Mouse (Mus musculus) ES-E14 (cell line): ENCODE measurements around the gene Calhm1.

Experiments used
- CHD2 ChIP-seq: IDR thresholded peaks from 2 replicates; pipeline ENCODE4 v1.6.1; 2014; ENCODE audit warnings: mild to moderate bottlenecking, low read depth, low read length, inconsistent platforms
- HCFC1 ChIP-seq: IDR thresholded peaks from 2 replicates; pipeline ENCODE4 v1.6.1; 2012; ENCODE audit warnings: low read length, inconsistent platforms, borderline replicate concordance; ENCODE audit not compliant: insufficient read depth
- MAFK ChIP-seq: IDR thresholded peaks from 2 replicates; pipeline ENCODE4 v1.6.1; 2014; ENCODE audit warnings: mild to moderate bottlenecking, low read depth, low read length, inconsistent platforms; ENCODE audit not compliant: insufficient read depth
- ZC3H11A ChIP-seq: IDR thresholded peaks from 2 replicates; pipeline ENCODE4 v1.6.1; 2012; ENCODE audit warnings: low read depth, mild to moderate bottlenecking, inconsistent platforms, low read length, borderline replicate concordance
- ZNF384 ChIP-seq: IDR thresholded peaks from 2 replicates; pipeline ENCODE4 v1.6.1; 2012; ENCODE audit warnings: low read depth, low read length, inconsistent platforms

- TF ChIP-seq HCFC1, result no peak
- no peak for TF ChIP-seq CHD2
- TF ChIP-seq ZNF384, result no peak
- no peak for TF ChIP-seq MAFK
- peak; percentile 38; the same call in 1 of the 2 replicates for TF ChIP-seq ZC3H11A
Observed at GRCm38 (mm10) chr19:47163176-47163744, 19.2 kb upstream of the Calhm1 start.
